Mouse (Mus musculus) testis, adult 2 months (tissue): ENCODE measurements at regions not wholly inside any gene's neighbourhood (a gene's known extent, or its start where the extent isn't known, plus 50 kb on each side); places are given as distances from the start of the nearest gene placed in this dataset.

ENCODE experiments used
- H3K27ac ChIP-seq: fragments of 200-500 bp; 2 replicates; pipeline ENCODE4 v1.5.1; 2012; ENCODE audit warnings: low read depth, low read length; ENCODE audit not compliant: control insufficient read depth, insufficient read depth
- H3K27me3 ChIP-seq: fragments of 200-500 bp; 2 replicates; pipeline ENCODE4 v1.6.1; 2012; ENCODE audit warnings: mild to moderate bottlenecking, low read length, moderate library complexity; ENCODE audit not compliant: control insufficient read depth, insufficient read depth
- H3K36me3 ChIP-seq: fragments of 200-500 bp; 2 replicates; pipeline ENCODE4 v1.6.1; 2012; ENCODE audit warnings: mild to moderate bottlenecking, low read length; ENCODE audit not compliant: control insufficient read depth, insufficient read depth
- H3K4me1 ChIP-seq: fragments of 200-500 bp; 2 replicates; pipeline ENCODE4 v1.6.1; 2012; ENCODE audit warnings: low read length; ENCODE audit not compliant: control insufficient read depth, insufficient read depth
- H3K4me3 ChIP-seq: fragments of 200-500 bp; 2 replicates; pipeline ENCODE4 v1.5.1; 2012; ENCODE audit warnings: low read depth, mild to moderate bottlenecking, low read length, moderate library complexity, mixed read lengths; ENCODE audit not compliant: control insufficient read depth
- CTCF ChIP-seq: fragments of 200-500 bp; IDR thresholded peaks from 2 replicates; pipeline ENCODE4 v1.5.1; 2012; ENCODE audit warnings: low read depth, mild to moderate bottlenecking, inconsistent platforms, low read length, moderate library complexity; ENCODE audit not compliant: control insufficient read depth, insufficient read depth, insufficient replicate concordance
- POLR2A ChIP-seq: fragments of 200-500 bp; IDR thresholded peaks from 2 replicates; pipeline ENCODE4 v1.6.1; 2012; ENCODE audit warnings: low read depth, mild to moderate bottlenecking, inconsistent platforms, low read length, moderate library complexity; ENCODE audit not compliant: control insufficient read depth

DNA sequence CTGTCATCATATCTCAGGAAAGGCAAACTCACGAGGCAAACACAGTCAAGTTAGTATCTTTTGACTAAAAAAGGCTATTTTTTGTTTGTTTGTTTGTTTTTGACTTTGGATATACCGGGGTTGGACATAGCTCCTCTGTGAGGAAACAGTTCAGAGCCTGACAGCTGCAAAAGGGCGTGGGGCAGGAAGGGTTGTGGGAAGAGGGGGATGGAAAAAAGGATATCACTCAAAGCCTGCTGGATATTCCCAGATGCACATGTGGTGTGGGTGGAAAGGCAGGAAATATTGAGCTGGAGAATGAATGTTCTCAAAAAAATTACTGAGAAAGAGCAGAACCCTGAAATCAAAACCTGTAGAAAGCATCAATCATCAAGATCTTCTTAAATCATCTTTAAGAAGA is 537.7 kb downstream of the Nebl start:
- Histone ChIP-seq H3K4me1 (no peaks in the 10 kb centered on the region), H3K36me3 (no peaks in the 10 kb centered on the region), H3K4me3 (no peak overlapping the region), H3K27me3 (no peaks in the 10 kb centered on the region), H3K27ac (no peak overlapping the region)
- TF ChIP-seq CTCF (no peak), POLR2A (no peak)

DNA sequence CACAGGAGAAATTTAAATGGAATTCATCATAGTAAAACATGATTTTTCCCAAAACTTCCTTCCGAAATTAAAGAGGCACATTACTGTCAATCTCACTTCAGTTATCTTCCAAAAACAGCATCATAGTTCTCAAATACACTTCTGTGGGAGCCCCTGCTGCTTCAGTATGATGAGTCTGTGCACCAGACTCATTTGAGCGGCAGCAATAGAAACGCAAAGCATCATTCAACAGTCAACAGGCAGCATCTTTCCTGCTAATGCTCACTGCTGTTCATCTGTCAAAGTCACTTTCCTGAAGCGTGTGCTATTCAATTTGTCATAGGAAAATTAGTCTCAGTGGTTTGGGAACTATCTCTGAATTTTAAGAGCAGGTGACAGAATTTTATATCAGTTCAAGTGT is 542.1 kb downstream of the Nebl start:
- Histone ChIP-seq H3K4me3 (no peak overlapping the region), H3K27ac (no peak overlapping the region), H3K27me3 (no peaks in the 10 kb centered on the region), H3K4me1 (no peaks in the 10 kb centered on the region), H3K36me3 (no peaks in the 10 kb centered on the region)
- no peak for TF ChIP-seq POLR2A
- no peak for TF ChIP-seq CTCF

GRCm38 (mm10) chr2:17187822-17188221 is 543.4 kb downstream of the Nebl start:
- TF ChIP-seq CTCF (no peak), POLR2A (no peak)
- Histone ChIP-seq H3K4me3 (no peak overlapping the region), H3K27ac (no peak overlapping the region)

DNA sequence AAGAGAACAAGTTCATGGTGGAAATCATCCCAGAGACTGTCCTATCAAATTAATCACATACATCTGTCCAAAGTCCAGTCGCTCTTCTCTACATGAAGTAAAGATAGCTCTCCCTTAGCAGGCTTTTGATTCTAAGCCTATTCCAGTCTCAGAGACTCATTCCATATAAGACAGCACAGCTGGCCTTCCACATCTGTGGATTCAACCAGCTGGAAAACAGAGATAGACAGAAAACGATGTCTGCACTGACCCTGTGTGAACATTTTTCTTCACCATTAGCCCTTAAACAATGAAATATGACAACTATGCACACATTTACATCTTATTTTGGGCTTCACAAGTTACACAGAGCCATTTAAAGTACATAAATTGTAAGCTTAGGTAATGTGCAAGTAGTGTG is 547.6 kb downstream of the Nebl start:
- Histone ChIP-seq H3K4me3 (no peak overlapping the region), H3K27ac (no peak overlapping the region), H3K36me3 (no peaks in the 10 kb centered on the region), H3K27me3 (no peaks in the 10 kb centered on the region), H3K4me1 (no peaks in the 10 kb centered on the region)
- TF ChIP-seq CTCF, result no peak
- no peak for TF ChIP-seq POLR2A

More at GRCm38 (mm10) chr2:17187822-17188221, 543.4 kb downstream of the Nebl start:
- Histone ChIP-seq H3K36me3 (no peaks in the 10 kb centered on the region), H3K4me1 (no peaks in the 10 kb centered on the region), H3K27me3 (no peaks in the 10 kb centered on the region)

DNA sequence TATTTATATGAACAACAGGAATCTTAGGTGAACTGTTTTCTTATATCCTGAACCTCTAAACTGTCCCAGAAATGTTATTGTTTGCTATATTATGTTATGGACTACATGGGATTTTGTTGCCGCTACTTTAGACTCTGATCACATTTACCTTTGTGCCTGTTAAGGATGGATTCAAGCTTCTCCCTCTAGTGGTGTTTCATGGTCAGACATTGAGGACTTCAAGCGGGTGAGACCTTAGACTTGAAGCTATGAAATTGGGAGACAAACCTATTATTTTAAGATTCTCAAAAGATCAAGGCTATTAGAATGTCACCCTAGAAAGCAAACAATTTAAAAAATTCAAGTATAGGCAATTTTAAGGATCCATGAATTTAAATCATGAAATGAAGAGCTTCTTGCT is 549.7 kb downstream of the Nebl start:
- no peak overlapping the region for H3K4me3 ChIP-seq
- TF ChIP-seq POLR2A, result no peak
- TF ChIP-seq CTCF, result no peak
- H3K36me3 ChIP-seq, result no peaks in the 10 kb centered on the region
- no peaks in the 10 kb centered on the region for H3K27me3 ChIP-seq
- H3K27ac ChIP-seq, result no peak overlapping the region
- no peaks in the 10 kb centered on the region for H3K4me1 ChIP-seq

DNA sequence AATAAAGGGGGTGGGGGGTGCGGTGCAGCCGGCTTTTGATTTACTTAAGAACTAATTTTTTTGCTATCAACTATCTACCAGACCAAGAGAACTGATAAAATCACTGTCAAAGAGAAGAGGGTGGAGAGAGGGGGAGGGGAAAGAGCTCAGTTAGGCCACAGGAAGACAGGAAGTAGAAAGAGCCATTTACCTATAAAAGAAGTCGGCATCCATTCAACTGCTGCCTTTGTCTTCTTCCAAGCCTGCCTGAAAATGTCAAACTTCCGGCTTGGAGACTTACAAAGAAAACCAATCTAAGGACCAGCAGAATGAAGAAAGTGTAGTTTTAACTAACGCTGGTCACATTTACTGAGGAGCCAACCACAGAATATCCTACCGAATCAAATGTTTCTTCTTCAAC is 562.4 kb downstream of the Nebl start:
- Histone ChIP-seq H3K4me1 (no peaks in the 10 kb centered on the region), H3K4me3 (no peak overlapping the region), H3K27ac (no peak overlapping the region), H3K36me3 (no peaks in the 10 kb centered on the region), H3K27me3 (no peaks in the 10 kb centered on the region)
- TF ChIP-seq CTCF (no peak), POLR2A (no peak)

- TF ChIP-seq CTCF (no peak), POLR2A (no peak)
- Histone ChIP-seq H3K27me3 (no peaks in the 10 kb centered on the region), H3K36me3 (no peaks in the 10 kb centered on the region), H3K4me3 (no peak overlapping the region), H3K27ac (no peak overlapping the region), H3K4me1 (no peaks in the 10 kb centered on the region)
These were observed 566.2 kb downstream of the Nebl start for GRCm38 (mm10) chr2:17165016-17165415.

DNA sequence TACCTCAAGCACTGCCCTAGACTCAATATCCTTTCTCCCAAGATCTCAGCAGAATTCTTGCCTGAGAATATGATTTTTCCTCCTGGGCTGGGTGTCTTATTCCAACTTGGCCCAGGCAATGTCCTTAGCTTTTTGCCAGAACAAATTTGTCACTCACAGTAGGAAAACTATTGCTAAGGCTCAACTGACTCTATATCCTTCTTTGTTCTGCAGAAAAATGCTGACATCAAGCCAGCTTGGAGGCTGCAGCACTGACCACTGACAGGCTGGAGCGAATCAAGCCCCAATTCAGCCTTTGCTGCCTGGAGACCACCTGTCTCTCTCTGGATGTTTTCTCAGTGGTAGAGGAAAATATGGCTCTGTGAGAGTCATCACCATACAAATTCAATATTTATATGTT is 572.8 kb downstream of the Nebl start:
- Histone ChIP-seq H3K4me1 (no peaks in the 10 kb centered on the region), H3K36me3 (no peaks in the 10 kb centered on the region), H3K27me3 (no peaks in the 10 kb centered on the region), H3K4me3 (no peak overlapping the region), H3K27ac (no peak overlapping the region)
- TF ChIP-seq POLR2A (no peak), CTCF (no peak)

GRCm38 (mm10) chr2:17157336-17157735 is 573.9 kb downstream of the Nebl start:
- Histone ChIP-seq H3K36me3 (no peaks in the 10 kb centered on the region), H3K27me3 (no peaks in the 10 kb centered on the region), H3K27ac (no peak overlapping the region), H3K4me3 (no peak overlapping the region), H3K4me1 (no peaks in the 10 kb centered on the region)
- TF ChIP-seq POLR2A (no peak), CTCF (no peak)
